Mouse (Mus musculus) adrenal gland, adult 2 months (tissue): ENCODE results near the gene Ftsj3. TPM values are rescaled to one million over a fixed set of nuclear protein-coding genes. Genes with fewer than 3 reads are reported as not detected.
"Not testable (repeated sequence)": the region's sequence is repeated elsewhere in the genome, so short reads cannot be mapped to it uniquely, and the experiment has no call there.

ENCODE experiments used
- DNase-seq: peaks from one replicate; pipeline ENCODE4 v3.0.0; 2021
- polyA plus RNA-seq: library from polyadenylated mRNA; depleted of rRNA; stranded (reverse); fragments of >200 nt; gene quantifications from 2 replicates; pipeline ENCODE4 v1.2.3, GENCODE M21; 2012; rRNA removed
- total RNA-seq, 2 experiments: library from RNA; stranded (reverse); gene quantifications; 2 replicates each; pipeline ENCODE4 v1.2.3; 2021

The Ftsj3 gene
- total and polyA plus RNA-seq, 3 experiments, result 22.5 to 53.1 (median 49.8) TPM

DNA sequence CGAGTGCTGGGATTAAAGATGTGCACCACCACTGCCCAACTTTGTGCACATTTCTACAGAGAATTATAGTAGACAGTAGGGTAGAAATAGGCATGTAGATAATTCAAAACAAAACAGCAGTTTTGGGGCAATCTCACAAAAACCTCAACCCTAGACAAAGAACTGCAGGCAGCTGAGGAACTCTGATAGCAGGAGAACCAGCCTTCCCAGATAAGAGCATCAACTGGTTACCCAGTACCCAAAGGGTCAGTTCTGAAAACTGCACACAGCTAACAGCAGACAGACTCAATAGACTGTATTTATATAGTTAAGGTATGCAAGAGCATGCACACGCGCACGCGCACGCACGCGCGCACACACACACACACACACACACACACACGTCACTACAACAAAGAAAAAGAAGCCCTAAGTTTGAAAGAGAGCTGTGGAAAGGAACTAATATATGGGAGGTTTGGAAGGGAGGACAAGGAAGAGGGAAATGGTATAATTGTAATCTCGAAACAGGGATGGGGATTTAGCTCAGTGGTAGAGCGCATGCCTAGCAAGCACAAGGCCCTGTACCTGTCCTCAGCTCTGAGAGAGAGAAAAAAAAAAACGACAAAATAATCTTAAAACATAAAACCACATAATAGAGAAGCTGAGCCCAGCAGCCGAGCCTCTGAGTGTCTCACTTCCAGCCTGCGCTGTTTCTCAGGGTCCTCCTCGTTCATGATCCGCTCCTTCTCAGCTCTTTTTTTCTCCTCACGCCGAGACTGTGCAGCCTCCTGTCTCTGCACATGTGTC lies 54.3 kb downstream of the Ftsj3 start:
- DNase-seq, result no peak

DNA sequence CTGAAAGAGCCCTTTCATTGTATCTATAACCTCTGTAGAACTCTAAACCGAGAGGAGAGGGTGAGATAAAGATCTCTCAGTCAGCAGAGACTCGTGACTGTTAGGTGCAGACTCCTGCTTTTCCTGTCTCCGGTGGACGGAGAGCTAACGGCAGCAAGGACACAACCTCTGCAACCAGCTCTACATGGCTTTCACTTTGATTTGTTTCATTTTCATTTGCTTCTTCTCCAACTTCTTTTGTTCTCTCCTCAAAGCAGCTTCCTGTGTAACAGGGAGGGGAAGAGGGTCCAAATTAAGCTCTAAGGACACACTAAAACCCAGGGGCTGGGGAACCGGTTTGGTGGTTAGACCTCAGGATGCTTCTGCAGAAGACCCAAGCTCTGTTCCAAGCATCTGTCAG lies 55.1 kb downstream of the Ftsj3 start:
- DNase-seq, result no peak

DNA sequence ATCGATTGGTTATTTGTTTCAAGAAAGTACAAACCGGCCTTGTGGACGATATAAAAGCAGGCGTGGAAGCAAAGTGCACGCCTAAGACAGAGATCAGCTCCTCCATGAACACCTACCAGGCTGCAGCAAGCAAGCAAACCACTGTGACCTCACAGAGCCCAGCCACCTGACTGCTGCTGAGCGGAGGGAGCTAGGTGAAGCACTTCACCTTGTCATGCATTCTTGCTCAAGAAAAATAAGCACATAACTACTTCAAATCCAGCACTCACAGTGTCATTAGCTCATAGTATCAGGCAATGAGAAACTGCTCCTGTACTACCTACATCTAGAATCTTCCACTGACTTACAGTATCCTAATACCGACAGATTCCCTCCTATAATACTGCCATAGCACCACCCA lies 55.9 kb downstream of the Ftsj3 start:
- not testable (repeated sequence) for DNase-seq

Other genes with a start within 250 kb of the Ftsj3 start
- under 1 TPM; 0.07 to 0.14 TPM for gene Kcnh6, start 248.0 kb downstream of the Ftsj3 start, total RNA-seq
- 0.46 and 0.48 TPM in 2 replicates for gene Kcnh6, start 248.0 kb downstream of the Ftsj3 start, polyA plus RNA-seq
- gene Dcaf7, start 219.2 kb downstream of the Ftsj3 start, total RNA-seq, result 10 to 100 TPM; 39.6 to 57.8 TPM
- 80.6 and 81.8 TPM in 2 replicates for gene Dcaf7, start 219.2 kb downstream of the Ftsj3 start, polyA plus RNA-seq
- 10 to 100 TPM; 25.8 to 37.8 TPM for gene Taco1, start 190.0 kb downstream of the Ftsj3 start, total RNA-seq
- gene Taco1, start 190.0 kb downstream of the Ftsj3 start, polyA plus RNA-seq, result 17.4 and 17.5 TPM in 2 replicates
- 10 to 100 TPM; 32.0 to 39.7 TPM for gene Map3k3, start 171.5 kb downstream of the Ftsj3 start, total RNA-seq
- gene Map3k3, start 171.5 kb downstream of the Ftsj3 start, polyA plus RNA-seq, result 19.9 and 20.8 TPM in 2 replicates
- not detected for gene Gm10840, start 95.2 kb downstream of the Ftsj3 start, total RNA-seq
- not detected in 2 replicates for gene Gm10840, start 95.2 kb downstream of the Ftsj3 start, polyA plus RNA-seq
- 10 to 100 TPM in 1 of 2 experiments, 1 to 10 TPM in 1; 9.5 to 17.1 TPM for gene Limd2, start 95.2 kb downstream of the Ftsj3 start, total RNA-seq
- 18.1 and 20.0 TPM in 2 replicates for gene Limd2, start 95.2 kb downstream of the Ftsj3 start, polyA plus RNA-seq
- gene Strada, start 53.9 kb downstream of the Ftsj3 start, total RNA-seq, result 10 to 100 TPM; 14.9 to 16.1 TPM
- 18.8 and 20.6 TPM in 2 replicates for gene Strada, start 53.9 kb downstream of the Ftsj3 start, polyA plus RNA-seq
- gene Ccdc47, start 39.7 kb downstream of the Ftsj3 start, total RNA-seq, result 100 to 1,000 TPM; 104 to 112 TPM
- gene Ccdc47, start 39.7 kb downstream of the Ftsj3 start, polyA plus RNA-seq, result 5.6 and 9.5 TPM in 2 replicates
- gene Ddx42, start 39.2 kb downstream of the Ftsj3 start, total RNA-seq, result 10 to 100 TPM; 46.6 to 51.0 TPM
- 7.0 and 9.2 TPM in 2 replicates for gene Ddx42, start 39.2 kb downstream of the Ftsj3 start, polyA plus RNA-seq
- gene Psmc5, start 75 bp upstream of the Ftsj3 start, total RNA-seq, result 100 to 1,000 TPM; 138 to 164 TPM
- gene Psmc5, start 75 bp upstream of the Ftsj3 start, polyA plus RNA-seq, result 12.4 and 12.9 TPM in 2 replicates
- 10 to 100 TPM; 64.5 to 80.6 TPM for gene Smarcd2, start 16.9 kb upstream of the Ftsj3 start, total RNA-seq
- gene Smarcd2, start 16.9 kb upstream of the Ftsj3 start, polyA plus RNA-seq, result 112 and 121 TPM in 2 replicates
- under 1 TPM; 0.10 to 0.26 TPM for gene Tcam1, start 20.6 kb upstream of the Ftsj3 start, total RNA-seq
- not detected in 2 replicates for gene Tcam1, start 20.6 kb upstream of the Ftsj3 start, polyA plus RNA-seq
- gene Gh, start 45.8 kb upstream of the Ftsj3 start, total RNA-seq, result not detected
- gene Gh, start 45.8 kb upstream of the Ftsj3 start, polyA plus RNA-seq, result not detected in 2 replicates
- under 1 TPM; 0.79 to 0.81 TPM for gene Cd79b, start 58.7 kb upstream of the Ftsj3 start, total RNA-seq
- 0.93 and 1.1 TPM in 2 replicates for gene Cd79b, start 58.7 kb upstream of the Ftsj3 start, polyA plus RNA-seq
- under 1 TPM; 0.07 to 0.09 TPM for gene Scn4a, start 97.2 kb upstream of the Ftsj3 start, total RNA-seq
- 0.01 and 0.15 TPM in 2 replicates for gene Scn4a, start 97.2 kb upstream of the Ftsj3 start, polyA plus RNA-seq
- not detected for gene Prr29, start 109.4 kb upstream of the Ftsj3 start, total RNA-seq
- gene Prr29, start 109.4 kb upstream of the Ftsj3 start, polyA plus RNA-seq, result not detected in 2 replicates
- 10 to 100 TPM; 11.9 to 16.2 TPM for gene Icam2, start 132.0 kb upstream of the Ftsj3 start, total RNA-seq
- 25.0 and 29.8 TPM in 2 replicates for gene Icam2, start 132.0 kb upstream of the Ftsj3 start, polyA plus RNA-seq
- gene Ern1, start 231.8 kb upstream of the Ftsj3 start, total RNA-seq, result 100 to 1,000 TPM in 1 of 2 experiments, 10 to 100 TPM in 1; 90.7 to 119 TPM
- gene Ern1, start 231.8 kb upstream of the Ftsj3 start, polyA plus RNA-seq, result 608 and 700 TPM in 2 replicates